Mouse (Mus musculus) forebrain, embryonic 13.5 days (tissue): ENCODE data around the gene Gatad2b. TPM values are rescaled to one million over a fixed set of nuclear protein-coding genes. Genes with fewer than 3 reads are reported as not detected.
"Not testable (repeated sequence)": the region's sequence is repeated elsewhere in the genome, so short reads cannot be mapped to it uniquely, and the experiment has no call there.

Experiments
- ATAC-seq: fragments of 200-750 bp; cut with Nextera tagmentation; 2 replicates; pipeline ENCODE4 v1.8.0; 2017
- H3K27ac ChIP-seq: fragments of 300-500 bp; sonication (generic); 2 replicates; pipeline ENCODE4 v1.5.1; 2015; ENCODE audit warnings: inconsistent platforms, mild to moderate bottlenecking, moderate library complexity
- H3K27me3 ChIP-seq: fragments of 300-500 bp; sonication (generic); 2 replicates; pipeline ENCODE4 v1.6.1; 2015; ENCODE audit warnings: mild to moderate bottlenecking, inconsistent platforms
- H3K36me3 ChIP-seq: fragments of 300-500 bp; sonication (generic); 2 replicates; pipeline ENCODE4 v1.6.1; 2015; ENCODE audit warnings: mild to moderate bottlenecking, inconsistent platforms; ENCODE audit not compliant: poor library complexity, severe bottlenecking
- H3K4me1 ChIP-seq: fragments of 300-500 bp; sonication (generic); 2 replicates; pipeline ENCODE4 v1.6.1; 2015; ENCODE audit warnings: inconsistent platforms
- H3K4me2 ChIP-seq: fragments of 300-500 bp; sonication (generic); 2 replicates; pipeline ENCODE4 v1.6.1; 2015; ENCODE audit warnings: inconsistent platforms, mild to moderate bottlenecking, moderate library complexity
- H3K4me3 ChIP-seq: fragments of 300-500 bp; sonication (generic); 2 replicates; pipeline ENCODE4 v1.5.1; 2015; ENCODE audit warnings: mild to moderate bottlenecking, inconsistent platforms
- H3K9ac ChIP-seq: fragments of 300-500 bp; sonication (generic); 2 replicates; pipeline ENCODE4 v1.6.1; 2015; ENCODE audit warnings: mild to moderate bottlenecking, inconsistent platforms
- H3K9me3 ChIP-seq: fragments of 300-500 bp; sonication (generic); replicated peaks from 2 replicates; pipeline ENCODE4 v1.6.1; 2016; ENCODE audit warnings: inconsistent platforms
- WGBS: fragments of 180-500 bp; shearing (Covaris S2); methylation state at CpG from one replicate; pipeline ENCODE4 v1.1.7; 2015; 5-methylcytosine and 5-hydroxymethylcytosine counted together
- polyA plus RNA-seq: library from polyadenylated mRNA; unstranded; fragments of >200 nt; fragmentation: Nextera tagmentation; extraction: Ambion mirVana; gene quantifications from 2 replicates; pipeline ENCODE4 v1.2.1, GENCODE M21; 2015

Gene Gatad2b
- polyA plus RNA-seq, 1 experiment from 2014 or later, result 18.6 TPM

GRCm38 (mm10) chr3:90332485-90332884 is 39.5 kb downstream of the Gatad2b start:
- no peak overlapping the region for H3K9ac ChIP-seq
- no peaks in the 10 kb centered on the region for H3K9me3 ChIP-seq
- H3K27ac ChIP-seq, result no peak overlapping the region
- H3K4me2 ChIP-seq, result no peak overlapping the region
- H3K4me1 ChIP-seq, result 0 out of 2 replicates have a peak, but pooled peaks cover under 1% of the 10 kb centered on the region
- no peak overlapping the region for H3K4me3 ChIP-seq
- 95% methylated on average over 5 of the region's 5 CpGs for WGBS
- ATAC-seq, result no peak
- no peaks in the 10 kb centered on the region for H3K27me3 ChIP-seq
- peaks cover 5% of the 10 kb centered on the region; the same call in 1 of the 2 replicates for H3K36me3 ChIP-seq

- H3K4me3 ChIP-seq, result no peak overlapping the region
- no peak for ATAC-seq
- no peaks in the 10 kb centered on the region for H3K27me3 ChIP-seq
- no peak overlapping the region for H3K27ac ChIP-seq
- H3K4me2 ChIP-seq, result no peak overlapping the region
- H3K9ac ChIP-seq, result no peak overlapping the region
- peaks cover 12% of the 10 kb centered on the region for H3K4me1 ChIP-seq
- H3K9me3 ChIP-seq, result no peaks in the 10 kb centered on the region
- H3K36me3 ChIP-seq, result no peaks in the 10 kb centered on the region
Observed at GRCm38 (mm10) chr3:90335517-90335916, 42.5 kb downstream of the Gatad2b start.

- no peak overlapping the region for H3K27ac ChIP-seq
- no peak overlapping the region for H3K4me3 ChIP-seq
- no peaks in the 10 kb centered on the region for H3K9me3 ChIP-seq
- WGBS, result 64% methylated on average over 3 of the region's 3 CpGs
- H3K4me2 ChIP-seq, result no peak overlapping the region
- no peak for ATAC-seq
- H3K27me3 ChIP-seq, result no peaks in the 10 kb centered on the region
- H3K36me3 ChIP-seq, result peaks cover 14% of the 10 kb centered on the region
- no peak overlapping the region for H3K9ac ChIP-seq
- H3K4me1 ChIP-seq, result peaks cover 12% of the 10 kb centered on the region
Observed at GRCm38 (mm10) chr3:90338190-90338589, 45.2 kb downstream of the Gatad2b start.

GRCm38 (mm10) chr3:90340177-90340576 is 47.2 kb downstream of the Gatad2b start:
- Histone ChIP-seq H3K4me2 (no peak overlapping the region), H3K9me3 (no peaks in the 10 kb centered on the region), H3K4me1 (peaks cover 12% of the 10 kb centered on the region), H3K27ac (no peak overlapping the region), H3K27me3 (no peaks in the 10 kb centered on the region), H3K9ac (no peak overlapping the region), H3K36me3 (peaks cover 21% of the 10 kb centered on the region), H3K4me3 (no peak overlapping the region)
- no peak for ATAC-seq

GRCm38 (mm10) chr3:90342853-90343252 is 49.9 kb downstream of the Gatad2b start:
- H3K9me3 ChIP-seq, H3K9ac ChIP-seq, H3K4me1 ChIP-seq, ATAC-seq, H3K4me3 ChIP-seq, H3K4me2 ChIP-seq, H3K27me3 ChIP-seq, H3K27ac ChIP-seq: not testable (repeated sequence)
- 68% methylated on average over 2 of the region's 2 CpGs for WGBS
- peaks cover 43% of the 10 kb centered on the region for H3K36me3 ChIP-seq

- Histone ChIP-seq H3K36me3 (peaks cover 66% of the 10 kb centered on the region), H3K9ac (no peak overlapping the region), H3K4me3 (no peak overlapping the region), H3K4me2 (no peak overlapping the region), H3K27ac (no peak overlapping the region), H3K4me1 (no peaks in the 10 kb centered on the region), H3K27me3 (no peaks in the 10 kb centered on the region), H3K9me3 (no peaks in the 10 kb centered on the region)
- ATAC-seq, result no peak
- WGBS, result over 99% methylated on average over 4 of the region's 4 CpGs
Observed at GRCm38 (mm10) chr3:90347847-90348246, 54.9 kb downstream of the Gatad2b start.

- Histone ChIP-seq H3K36me3 (peaks cover 81% of the 10 kb centered on the region), H3K27me3 (no peaks in the 10 kb centered on the region), H3K27ac (no peak overlapping the region), H3K4me1 (no peaks in the 10 kb centered on the region), H3K9me3 (no peaks in the 10 kb centered on the region), H3K9ac (no peak overlapping the region), H3K4me3 (no peak overlapping the region), H3K4me2 (no peak overlapping the region)
- 91% methylated on average over 7 of the region's 7 CpGs for WGBS
- no peak for ATAC-seq
Observed at GRCm38 (mm10) chr3:90357959-90358358, 65.0 kb downstream of the Gatad2b start.

- Histone ChIP-seq H3K27me3 (no peaks in the 10 kb centered on the region), H3K36me3 (peaks cover 70% of the 10 kb centered on the region), H3K4me1 (no peaks in the 10 kb centered on the region), H3K4me3 (no peak overlapping the region), H3K9ac (no peak overlapping the region), H3K27ac (no peak overlapping the region), H3K4me2 (no peak overlapping the region), H3K9me3 (no peaks in the 10 kb centered on the region)
- no peak for ATAC-seq
- WGBS, result 78% methylated on average over 1 of the region's 1 CpGs
Observed at GRCm38 (mm10) chr3:90359230-90359629, 66.3 kb downstream of the Gatad2b start.

- no peak overlapping the region for H3K27ac ChIP-seq
- 83% methylated on average over 4 of the region's 4 CpGs for WGBS
- H3K4me1 ChIP-seq, result no peaks in the 10 kb centered on the region
- H3K4me3 ChIP-seq, result no peak overlapping the region
- ATAC-seq, result no peak
- H3K27me3 ChIP-seq, result no peaks in the 10 kb centered on the region
- no peak overlapping the region for H3K4me2 ChIP-seq
- H3K9ac ChIP-seq, result no peak overlapping the region
- H3K9me3 ChIP-seq, result no peaks in the 10 kb centered on the region
- peaks cover 50% of the 10 kb centered on the region for H3K36me3 ChIP-seq
Observed at GRCm38 (mm10) chr3:90361476-90361875, 68.5 kb downstream of the Gatad2b start.

- peaks cover 41% of the 10 kb centered on the region for H3K36me3 ChIP-seq
- no peak overlapping the region for H3K9ac ChIP-seq
- no peak overlapping the region for H3K27ac ChIP-seq
- WGBS, result 87% methylated on average over 2 of the region's 2 CpGs
- no peak overlapping the region for H3K4me2 ChIP-seq
- no peaks in the 10 kb centered on the region for H3K9me3 ChIP-seq
- no peaks in the 10 kb centered on the region for H3K27me3 ChIP-seq
- no peak for ATAC-seq
- H3K4me3 ChIP-seq, result no peak overlapping the region
- H3K4me1 ChIP-seq, result no peaks in the 10 kb centered on the region
Observed at GRCm38 (mm10) chr3:90362346-90362745, 69.4 kb downstream of the Gatad2b start.

GRCm38 (mm10) chr3:90367001-90367632 is 74.1 kb downstream of the Gatad2b start:
- WGBS, result 91% methylated on average over 5 of the region's 5 CpGs
- no peak for ATAC-seq
- H3K27me3 ChIP-seq, result no peaks in the 10 kb centered on the region

GRCm38 (mm10) chr3:90369041-90369440 is 76.1 kb downstream of the Gatad2b start:
- WGBS, result 44% methylated on average over 2 of the region's 2 CpGs
- Histone ChIP-seq H3K4me2 (no peak overlapping the region), H3K9ac (no peak overlapping the region), H3K4me3 (no peak overlapping the region), H3K9me3 (no peaks in the 10 kb centered on the region), H3K36me3 (0 out of 2 replicates have a peak, but pooled peaks cover 4% of the 10 kb centered on the region), H3K27me3 (no peaks in the 10 kb centered on the region), H3K27ac (no peak overlapping the region; the same call in 1 of the 2 replicates), H3K4me1 (peaks cover 6% of the 10 kb centered on the region; the same call in 1 of the 2 replicates)
- no peak for ATAC-seq

More at GRCm38 (mm10) chr3:90367001-90367632, 74.1 kb downstream of the Gatad2b start:
- H3K4me1 ChIP-seq, result peaks cover 6% of the 10 kb centered on the region; the same call in 1 of the 2 replicates
- H3K9me3 ChIP-seq, result no peaks in the 10 kb centered on the region
- no peak overlapping the region for H3K4me2 ChIP-seq
- no peak overlapping the region for H3K27ac ChIP-seq
- peaks cover 6% of the 10 kb centered on the region; the same call in 1 of the 2 replicates for H3K36me3 ChIP-seq
- no peak overlapping the region for H3K4me3 ChIP-seq
- H3K9ac ChIP-seq, result no peak overlapping the region

- Histone ChIP-seq H3K9me3 (no peaks in the 10 kb centered on the region), H3K36me3 (no peaks in the 10 kb centered on the region), H3K4me2 (no peak overlapping the region), H3K9ac (no peak overlapping the region), H3K4me3 (no peak overlapping the region), H3K27me3 (no peaks in the 10 kb centered on the region), H3K4me1 (peaks cover 6% of the 10 kb centered on the region; the same call in 1 of the 2 replicates), H3K27ac (no peak overlapping the region)
- 80% methylated on average over 7 of the region's 7 CpGs for WGBS
- no peak for ATAC-seq
Observed at GRCm38 (mm10) chr3:90371857-90372256, 78.9 kb downstream of the Gatad2b start.
